Mouse (Mus musculus) spleen, postnatal 4 days (tissue): Measurements from ENCODE around the gene Sucnr1.
"Not testable (repeated sequence)": the region's sequence is repeated elsewhere in the genome, so short reads cannot be mapped to it uniquely, and the experiment has no call there.

Experiments
- DNase-seq, 2 experiments: peaks; one replicate each; pipeline ENCODE4 v3.0.0; 2022; ENCODE audit warnings: low spot score in 2 of 2

Gene Sucnr1

GRCm38 (mm10) chr3:60081648-60082047 is at the start of gene Sucnr1:
Sucnr1 (plus strand) TSS chr3:60081869.
- no peak for DNase-seq

- DNase-seq = no peak
Observed at GRCm38 (mm10) chr3:60046221-60046913, 35.3 kb upstream of the Sucnr1 start.

- DNase-seq = no peak
Observed at GRCm38 (mm10) chr3:60053231-60053927, 28.3 kb upstream of the Sucnr1 start.

- DNase-seq = no peak
Observed at GRCm38 (mm10) chr3:60053931-60054330, 27.7 kb upstream of the Sucnr1 start.

GRCm38 (mm10) chr3:60056451-60056850 is 25.2 kb upstream of the Sucnr1 start:
- no peak for DNase-seq

GRCm38 (mm10) chr3:60057070-60057808 is 24.4 kb upstream of the Sucnr1 start:
- no peak for DNase-seq

GRCm38 (mm10) chr3:60057809-60058082 is 23.9 kb upstream of the Sucnr1 start:
- DNase-seq = no peak

GRCm38 (mm10) chr3:60078883-60079415 is 2.7 kb upstream of the Sucnr1 start:
- no peak for DNase-seq

GRCm38 (mm10) chr3:60080572-60080971 is 1.1 kb upstream of the Sucnr1 start:
- DNase-seq = peak; percentile 40 to 66

- no peak for DNase-seq
Observed at GRCm38 (mm10) chr3:60082746-60083145, 1.1 kb downstream of the Sucnr1 start.

- DNase-seq = no peak
Observed at GRCm38 (mm10) chr3:60085729-60086128, 4.1 kb downstream of the Sucnr1 start.

GRCm38 (mm10) chr3:60091321-60091720 is 9.7 kb downstream of the Sucnr1 start:
- no peak for DNase-seq

GRCm38 (mm10) chr3:60094386-60095156 is 12.9 kb downstream of the Sucnr1 start:
- no peak for DNase-seq

- DNase-seq = no peak
Observed at GRCm38 (mm10) chr3:60096941-60097340, 15.3 kb downstream of the Sucnr1 start.

GRCm38 (mm10) chr3:60097485-60097884 is 15.8 kb downstream of the Sucnr1 start:
- no peak for DNase-seq

GRCm38 (mm10) chr3:60098521-60098920 is 16.9 kb downstream of the Sucnr1 start:
- no peak for DNase-seq

GRCm38 (mm10) chr3:60104462-60105109 is 22.9 kb downstream of the Sucnr1 start:
- DNase-seq = no peak

- not testable (repeated sequence) for DNase-seq
Observed at GRCm38 (mm10) chr3:60106446-60106845, 24.8 kb downstream of the Sucnr1 start.

- DNase-seq = no peak
Observed at GRCm38 (mm10) chr3:60107736-60108135, 26.1 kb downstream of the Sucnr1 start.

GRCm38 (mm10) chr3:60108815-60109214 is 27.1 kb downstream of the Sucnr1 start:
- DNase-seq = no peak

GRCm38 (mm10) chr3:60111135-60111710 is 29.6 kb downstream of the Sucnr1 start:
- no peak for DNase-seq
